Mouse (Mus musculus) liver (tissue): ENCODE data around the gene Rhebl1.

ENCODE experiments used
- DNase-seq: peaks from one replicate; pipeline ENCODE4 v3.0.0-alpha.2; 2020; ENCODE audit warnings: mixed read lengths

Gene Rhebl1

DNA sequence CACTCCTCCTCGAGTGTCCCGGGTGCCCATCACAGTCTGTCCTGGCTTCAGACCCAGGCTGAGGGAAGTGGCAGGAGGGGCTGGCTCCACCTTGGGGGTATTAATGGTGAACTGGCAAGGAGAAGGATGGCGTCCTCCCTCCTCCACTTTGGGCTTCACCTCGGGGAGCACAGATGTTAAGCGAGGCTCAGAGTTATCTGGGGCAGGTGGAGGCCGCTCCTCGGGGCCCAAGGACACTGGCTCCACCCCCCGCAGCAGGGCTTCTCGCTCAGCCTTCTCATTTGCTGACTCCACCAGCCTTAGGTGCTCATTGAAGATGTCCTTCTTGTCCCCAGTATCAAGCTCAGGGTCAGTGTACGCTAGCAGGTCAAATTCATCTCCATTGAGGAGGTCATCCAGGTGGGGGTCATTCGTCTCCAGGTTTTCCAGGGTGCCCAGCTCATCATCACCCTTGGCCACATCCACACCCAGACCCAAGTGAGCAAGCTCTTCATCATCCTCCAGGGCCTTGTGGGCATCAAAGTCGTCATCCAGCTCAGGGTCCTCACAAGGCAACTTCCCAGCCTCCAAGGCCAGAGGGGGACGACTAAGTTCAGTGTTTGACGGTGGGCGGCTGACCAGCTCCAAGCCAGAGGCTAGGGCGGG lies 44.3 kb downstream of the Rhebl1 start:
- no peak for DNase-seq

GRCm38 (mm10) chr15:98849165-98849564 lies 45.2 kb downstream of the Rhebl1 start:
- no peak for DNase-seq

DNA sequence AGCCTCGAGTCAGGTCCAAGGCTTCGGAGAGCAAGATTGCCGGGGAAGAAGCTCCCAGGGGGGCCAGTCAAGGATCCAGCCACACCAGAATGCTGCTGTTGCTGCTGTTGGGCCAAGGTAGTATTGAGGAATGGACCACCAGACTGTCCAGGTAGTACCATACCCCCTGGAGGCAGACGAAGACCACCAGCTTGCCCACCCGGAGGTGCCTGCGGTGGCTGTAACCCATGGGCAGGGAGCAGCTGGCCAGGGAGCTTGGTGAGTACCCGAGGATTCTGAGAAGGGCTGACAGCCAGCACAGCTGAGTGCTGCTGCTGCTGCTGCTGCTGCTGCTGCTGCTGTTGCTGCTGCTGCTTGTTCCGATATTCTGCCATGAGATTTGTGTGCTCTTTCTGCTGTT lies 48.2 kb downstream of the Rhebl1 start:
- DNase-seq = no peak

- no peak for DNase-seq
Observed at GRCm38 (mm10) chr15:98845149-98845548, 49.2 kb downstream of the Rhebl1 start.

DNA sequence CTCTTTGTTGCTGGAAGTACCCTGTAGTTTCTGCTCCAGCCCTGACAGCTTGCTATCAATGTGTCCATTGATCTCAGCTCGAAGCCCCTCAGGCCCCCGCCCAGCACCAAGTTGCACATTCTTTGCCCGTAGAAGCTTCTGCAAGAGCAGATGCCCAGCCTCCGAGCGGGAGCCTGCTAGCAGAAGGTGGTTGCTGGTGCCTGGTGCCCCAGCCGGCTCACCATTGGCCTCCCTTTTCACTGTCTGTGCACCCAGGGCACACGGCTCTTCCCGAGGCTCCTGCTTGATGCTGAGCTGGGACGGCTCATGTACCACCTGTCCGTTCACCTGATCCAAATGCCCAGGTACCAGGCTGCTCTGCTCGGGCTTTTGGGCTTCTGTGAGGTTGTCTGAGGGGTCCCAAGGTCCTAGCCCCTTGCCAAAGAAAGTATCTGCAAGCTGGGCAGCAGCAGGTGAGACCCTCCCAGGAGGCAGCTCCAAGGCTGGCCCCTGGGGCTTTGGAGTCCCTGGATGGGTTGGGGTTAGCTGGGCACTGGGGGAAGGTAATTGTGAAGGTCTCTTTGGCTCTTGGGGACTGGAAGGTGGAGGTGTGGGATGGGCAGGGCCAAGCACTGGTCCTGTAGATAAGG lies 50.6 kb downstream of the Rhebl1 start:
- DNase-seq = no peak

GRCm38 (mm10) chr15:98839671-98840585 lies 54.4 kb downstream of the Rhebl1 start:
- no peak for DNase-seq

DNA sequence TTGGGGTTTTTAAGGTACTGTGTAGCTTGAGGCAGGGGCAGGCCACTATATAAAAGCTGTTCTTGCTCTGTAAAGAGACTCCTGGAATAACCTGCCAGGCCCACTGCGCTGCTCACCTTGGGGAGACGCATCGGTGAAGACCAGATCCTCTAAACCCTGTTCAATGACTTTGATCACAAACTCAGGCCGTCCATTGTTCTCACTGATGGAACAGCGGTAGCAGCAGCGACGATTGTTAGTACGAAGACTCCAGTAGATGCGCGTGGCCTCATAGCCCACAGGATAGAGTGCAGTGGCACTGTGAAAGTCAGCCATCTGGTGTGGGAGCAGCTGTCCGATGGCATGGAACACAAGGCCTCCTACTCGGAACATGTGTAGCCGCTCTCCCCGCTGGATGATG lies 55.2 kb downstream of the Rhebl1 start:
- no peak for DNase-seq

GRCm38 (mm10) chr15:98837743-98838103 lies 56.6 kb downstream of the Rhebl1 start:
- no peak for DNase-seq

DNA sequence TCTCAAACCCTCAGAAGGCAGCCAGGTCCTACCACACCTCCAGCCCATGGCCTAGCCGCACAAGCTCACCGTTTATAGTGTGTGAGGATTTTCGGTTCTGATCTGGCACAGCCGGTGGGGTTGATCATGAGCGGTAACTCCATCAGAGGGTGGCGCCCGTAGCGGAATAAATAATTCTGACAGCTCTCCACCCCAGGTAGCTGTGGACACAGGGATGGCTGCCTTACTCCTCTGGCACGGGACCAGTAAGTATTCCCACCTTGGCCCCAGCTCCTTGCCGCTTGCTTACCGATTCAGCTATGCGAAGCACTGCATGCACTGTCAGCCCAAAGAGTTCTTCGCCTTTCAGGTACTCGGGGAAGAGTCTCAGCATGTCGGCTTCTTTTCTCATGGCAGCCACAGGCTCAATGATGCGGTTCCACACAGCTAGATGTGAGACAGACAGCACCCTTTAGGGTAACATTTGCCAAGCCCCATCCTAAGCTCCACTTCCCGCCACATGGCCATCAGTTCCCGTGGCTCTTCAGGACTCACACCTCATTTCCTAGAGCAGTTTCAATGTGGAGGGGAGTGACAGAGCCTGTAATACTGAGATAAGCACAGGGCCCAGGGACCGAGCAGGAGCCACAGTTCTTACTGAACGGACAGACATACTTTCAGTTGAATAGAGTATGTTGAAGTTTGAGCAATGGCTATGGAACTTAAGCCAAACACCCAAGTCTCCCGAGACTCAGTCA lies 57.2 kb downstream of the Rhebl1 start:
- peak; percentile 82 for DNase-seq

- DNase-seq = no peak
Observed at GRCm38 (mm10) chr15:98835291-98835690, 59.0 kb downstream of the Rhebl1 start.

DNA sequence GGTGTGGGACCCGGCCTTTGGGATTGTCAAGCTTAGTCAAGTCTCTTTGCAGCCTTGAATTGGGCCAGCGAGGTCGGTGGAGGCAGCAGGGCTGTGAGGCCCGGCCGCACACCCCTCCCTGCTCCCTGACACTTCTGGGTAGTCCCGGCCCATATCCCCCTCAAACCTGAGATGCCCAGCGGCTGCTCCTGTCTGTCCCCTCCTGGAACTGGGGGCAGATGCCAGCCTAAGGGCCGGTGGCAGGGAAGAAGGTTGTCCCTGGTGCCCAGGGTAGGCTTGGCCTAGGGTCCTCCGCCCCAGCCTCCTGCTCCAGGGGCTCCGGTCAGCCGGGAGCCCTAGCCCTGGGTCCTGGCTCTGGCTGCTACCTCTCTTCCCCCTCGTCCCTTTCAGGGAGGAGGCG lies 60.3 kb downstream of the Rhebl1 start:
- DNase-seq = no peak

- DNase-seq = no peak
Observed at GRCm38 (mm10) chr15:98833281-98833680, 61.1 kb downstream of the Rhebl1 start.

DNA sequence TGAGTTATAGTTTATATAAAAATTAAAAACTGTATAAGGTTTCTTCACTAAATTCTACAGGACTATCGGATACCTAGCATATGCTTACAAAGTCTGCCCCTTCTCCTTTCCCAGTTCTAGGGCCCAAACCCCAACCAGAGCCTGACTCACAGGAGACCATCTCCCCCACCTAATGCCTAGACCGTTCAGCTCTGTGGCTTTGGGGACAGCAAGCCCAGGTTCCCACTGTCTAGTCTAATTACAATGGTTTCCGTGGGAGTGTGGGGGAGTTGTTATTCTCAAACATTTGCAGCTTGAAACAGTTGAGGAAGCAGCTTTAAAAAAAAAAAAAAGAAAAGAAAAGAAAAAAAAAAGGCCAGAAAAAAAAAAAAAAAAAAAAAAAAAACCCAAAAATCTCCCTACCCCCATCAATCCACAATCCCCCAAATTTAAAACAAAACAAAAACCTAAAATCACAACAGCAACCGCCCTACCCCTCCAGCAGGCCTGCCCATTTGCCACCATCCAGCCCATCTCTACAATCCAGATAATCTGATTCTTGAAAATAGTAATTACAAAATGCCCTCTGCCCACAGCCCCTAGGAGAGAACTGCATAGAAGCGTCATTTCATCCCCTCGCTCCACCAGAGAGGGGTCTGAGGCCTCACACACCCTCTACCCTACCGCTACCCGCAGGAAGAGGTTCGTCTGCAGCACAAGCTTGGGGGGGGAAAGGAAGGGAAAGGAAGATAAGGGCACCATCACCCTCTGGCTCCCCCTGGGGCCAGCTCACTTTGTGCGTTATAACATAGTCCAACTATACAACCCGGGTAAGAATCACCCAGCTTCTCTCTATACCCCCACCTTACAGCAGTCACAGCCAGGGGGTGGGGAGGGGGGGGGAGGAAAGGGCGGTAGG lies 61.9 kb downstream of the Rhebl1 start:
- DNase-seq = peak; percentile 77

GRCm38 (mm10) chr15:98831684-98832035 lies 62.7 kb downstream of the Rhebl1 start:
- DNase-seq = no peak

DNA sequence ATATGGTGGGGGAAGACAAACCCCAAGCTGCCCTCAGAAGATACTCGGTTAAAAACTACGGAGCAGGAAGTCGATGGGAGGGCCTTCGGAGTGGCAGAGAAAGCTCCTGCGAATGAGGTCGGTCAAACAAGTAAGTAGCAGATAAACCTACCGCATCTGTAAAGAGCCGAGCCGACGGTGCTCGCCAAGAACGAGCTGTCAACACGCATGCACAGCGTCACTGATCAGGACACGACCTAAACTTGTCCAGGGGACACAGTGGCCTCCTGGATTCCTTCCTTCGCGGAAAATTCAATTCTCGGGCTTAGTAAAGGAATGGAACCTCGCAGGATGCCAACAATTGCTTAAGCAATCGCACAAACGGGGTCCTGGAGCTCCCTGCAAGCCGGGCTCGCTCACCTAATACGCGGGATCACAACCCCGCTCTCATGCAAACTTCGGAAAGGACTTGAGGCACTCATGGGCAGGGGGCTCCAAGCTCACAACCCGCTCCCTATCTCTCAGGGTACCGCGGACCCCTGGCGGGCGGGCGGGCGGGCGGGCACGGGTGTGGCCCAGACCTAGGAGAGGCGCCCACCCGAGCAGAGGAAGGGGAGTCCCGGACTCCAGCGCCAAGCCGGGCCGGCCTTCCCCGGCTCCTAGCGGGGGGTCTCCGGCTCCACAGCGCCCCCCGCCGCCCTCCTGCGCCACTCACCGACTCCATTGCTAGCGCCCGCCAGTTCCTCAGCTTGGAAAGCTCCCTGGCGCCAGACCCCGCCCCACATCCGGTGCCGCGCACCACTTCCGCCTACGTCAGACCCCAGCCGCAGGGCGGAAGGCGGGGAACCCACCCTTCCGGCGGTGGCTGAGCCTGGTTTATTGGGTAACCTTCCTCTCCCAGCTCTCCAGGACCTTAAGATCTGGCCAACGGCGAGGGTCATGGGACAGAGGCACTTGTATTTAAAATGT lies 63.3 kb downstream of the Rhebl1 start, which contains the start of gene Prkag1:
Gene Prkag1 (minus strand): TSS at position 786 of the 948 bp plus-strand sequence.
- DNase-seq = peak; percentile 97
